Mouse (Mus musculus) MEL (cell line): ENCODE measurements around the gene Usp37. TPM values are rescaled to one million over a fixed set of nuclear protein-coding genes. Genes with fewer than 3 reads are reported as not detected.

Source experiments
- DNase-seq: peaks from one replicate; pipeline ENCODE4 v3.0.0; 2011; ENCODE audit warnings: low read depth, low spot score
- H3K27ac ChIP-seq: 2 replicates; pipeline ENCODE4 v1.5.1; 2012; ENCODE audit warnings: low read depth, mild to moderate bottlenecking, control low read depth, low read length, moderate library complexity; ENCODE audit not compliant: control insufficient read depth
- H3K27me3 ChIP-seq, 2 experiments: fragments of 150-350 bp in 1 of 2; sonication (generic) in 1 of 2; 2 replicates each; pipeline ENCODE4 v1.6.1; 2012; ENCODE audit warnings: low read length in 2 of 2, mild to moderate bottlenecking in 2 of 2, improper control_type of control experiment in 1 of 2, moderate library complexity in 1 of 2; ENCODE audit not compliant: insufficient read depth in 2 of 2, control insufficient read depth in 1 of 2
- H3K36me3 ChIP-seq, 2 experiments: 2 replicates each; pipeline ENCODE4 v1.6.1; 2012 to 2014; ENCODE audit warnings: low read length in 2 of 2, improper control_type of control experiment in 1 of 2, inconsistent platforms in 1 of 2, mild to moderate bottlenecking in 1 of 2; ENCODE audit not compliant: insufficient read depth in 2 of 2, control insufficient read depth in 1 of 2
- H3K4me1 ChIP-seq, 2 experiments: fragments of 150-350 bp in 1 of 2; sonication (generic) in 1 of 2; 2 replicates each; pipeline ENCODE4 v1.6.1; 2012; ENCODE audit warnings: low read length in 2 of 2, improper control_type of control experiment in 1 of 2, mild to moderate bottlenecking in 1 of 2; ENCODE audit not compliant: insufficient read depth in 2 of 2, control insufficient read depth in 1 of 2
- H3K4me3 ChIP-seq, 2 experiments: fragments of 150-350 bp in 1 of 2; sonication (generic) in 1 of 2; 2 replicates each; pipeline ENCODE4 v1.5.1; 2012; ENCODE audit warnings: low read depth in 2 of 2, low read length in 2 of 2, mild to moderate bottlenecking in 2 of 2, moderate library complexity in 2 of 2, control low read depth in 1 of 2, improper control_type of control experiment in 1 of 2; ENCODE audit not compliant: control insufficient read depth in 1 of 2, insufficient read depth in 1 of 2
- H3K79me2 ChIP-seq: 2 replicates; pipeline ENCODE4 v1.6.1; 2012; ENCODE audit warnings: mild to moderate bottlenecking, low read length, moderate library complexity; ENCODE audit not compliant: control insufficient read depth, poor library complexity, insufficient read depth
- H3K9ac ChIP-seq: 2 replicates; pipeline ENCODE4 v1.6.1; 2012; ENCODE audit warnings: low read depth, mild to moderate bottlenecking, control low read depth, low read length, moderate library complexity; ENCODE audit not compliant: control insufficient read depth, poor library complexity, severe bottlenecking
- H3K9me3 ChIP-seq: fragments of 150-350 bp; sonication (generic); replicated peaks from 2 replicates; pipeline ENCODE4 v1.6.1; 2012; ENCODE audit warnings: mild to moderate bottlenecking, low read length, improper control_type of control experiment, moderate library complexity; ENCODE audit not compliant: insufficient read depth
- CHD1 ChIP-seq: IDR thresholded peaks from 2 replicates; pipeline ENCODE4 v1.6.1; 2012; ENCODE audit warnings: low read depth, mild to moderate bottlenecking, inconsistent platforms, low read length, improper control_type of control experiment
- CHD2 ChIP-seq: IDR thresholded peaks from 2 replicates; pipeline ENCODE4 v1.6.1; 2011; ENCODE audit warnings: low read length, improper control_type of control experiment
- CTCF ChIP-seq, 3 experiments: IDR thresholded peaks in 2 of 3; conservative IDR thresholded peaks in 1 of 3; 2 replicates each; pipeline ENCODE4 v1.5.1; 2011 to 2012; ENCODE audit warnings: low read length in 3 of 3, low read depth in 2 of 3, mild to moderate bottlenecking in 2 of 3, improper control_type of control experiment in 1 of 3, inconsistent platforms in 1 of 3, mixed read lengths in 1 of 3, moderate library complexity in 1 of 3; ENCODE audit not compliant: control insufficient read depth in 1 of 3, insufficient read depth in 1 of 3, poor library complexity in 1 of 3, severe bottlenecking in 1 of 3
- E2F4 ChIP-seq: IDR thresholded peaks from 2 replicates; pipeline ENCODE4 v1.6.1; 2011; ENCODE audit warnings: low read depth, low read length, improper control_type of control experiment, borderline replicate concordance
- ELF1 ChIP-seq: IDR thresholded peaks from 2 replicates; pipeline ENCODE4 v1.6.1; 2014; ENCODE audit warnings: low read depth, mild to moderate bottlenecking, inconsistent platforms, low read length, improper control_type of control experiment, moderate library complexity
- EP300 ChIP-seq, 2 experiments: IDR thresholded peaks; 2 replicates each; pipeline ENCODE4 v1.6.1; 2011; ENCODE audit warnings: improper control_type of control experiment in 2 of 2, low read length in 2 of 2, low read depth in 1 of 2, mild to moderate bottlenecking in 1 of 2
- ETS1 ChIP-seq: IDR thresholded peaks from 2 replicates; pipeline ENCODE4 v1.6.1; 2012; ENCODE audit warnings: low read depth, mild to moderate bottlenecking, inconsistent platforms, low read length, improper control_type of control experiment, moderate library complexity
- HCFC1 ChIP-seq: IDR thresholded peaks from 2 replicates; pipeline ENCODE4 v1.6.1; 2012; ENCODE audit warnings: low read depth, mild to moderate bottlenecking, inconsistent platforms, low read length, improper control_type of control experiment, moderate library complexity
- JUND ChIP-seq: IDR thresholded peaks from 2 replicates; pipeline ENCODE4 v1.6.1; 2011; ENCODE audit warnings: low read depth, mild to moderate bottlenecking, improper control_type of control experiment, low read length
- MAFK ChIP-seq: IDR thresholded peaks from 2 replicates; pipeline ENCODE4 v1.6.1; 2011; ENCODE audit warnings: low read depth, mild to moderate bottlenecking, low read length, improper control_type of control experiment, borderline replicate concordance
- NELFE ChIP-seq: IDR thresholded peaks from 2 replicates; pipeline ENCODE4 v1.6.1; 2011; ENCODE audit warnings: low read depth, low read length, improper control_type of control experiment
- TBP ChIP-seq: IDR thresholded peaks from 2 replicates; pipeline ENCODE4 v1.8.0; 2011; ENCODE audit warnings: low read depth, low read length, improper control_type of control experiment
- TCF12 ChIP-seq: IDR thresholded peaks from 2 replicates; pipeline ENCODE4 v1.6.1; 2014; ENCODE audit warnings: low read depth, mild to moderate bottlenecking, inconsistent platforms, low read length, improper control_type of control experiment, moderate library complexity
- UBTF ChIP-seq: IDR thresholded peaks from 2 replicates; pipeline ENCODE4 v1.6.1; 2012; ENCODE audit warnings: low read depth, mild to moderate bottlenecking, inconsistent platforms, low read length, improper control_type of control experiment, moderate library complexity, borderline replicate concordance; ENCODE audit not compliant: insufficient read depth
- USF1 ChIP-seq: IDR thresholded peaks from 2 replicates; pipeline ENCODE4 v1.6.1; 2014; ENCODE audit warnings: low read depth, mild to moderate bottlenecking, inconsistent platforms, low read length, improper control_type of control experiment, moderate library complexity
- USF2 ChIP-seq, 2 experiments: IDR thresholded peaks; 2 replicates each; pipeline ENCODE4 v1.6.1; 2011 to 2012; ENCODE audit warnings: improper control_type of control experiment in 2 of 2, low read length in 2 of 2, borderline replicate concordance in 1 of 2, inconsistent platforms in 1 of 2, low read depth in 1 of 2, mild to moderate bottlenecking in 1 of 2; ENCODE audit not compliant: insufficient read depth in 1 of 2
- ZKSCAN1 ChIP-seq: IDR thresholded peaks from 2 replicates; pipeline ENCODE4 v1.6.1; 2012; ENCODE audit warnings: low read depth, mild to moderate bottlenecking, inconsistent platforms, low read length, improper control_type of control experiment, moderate library complexity
- ZMIZ1 ChIP-seq: IDR thresholded peaks from 2 replicates; pipeline ENCODE4 v1.6.1; 2012; ENCODE audit warnings: low read depth, mild to moderate bottlenecking, inconsistent platforms, low read length, improper control_type of control experiment, moderate library complexity
- ZNF384 ChIP-seq: IDR thresholded peaks from 2 replicates; pipeline ENCODE4 v1.6.1; 2012; ENCODE audit warnings: low read depth, mild to moderate bottlenecking, inconsistent platforms, low read length, improper control_type of control experiment
- polyA plus RNA-seq, 2 experiments: library from polyadenylated mRNA; stranded (reverse) in 1 of 2; unstranded in 1 of 2; fragments of >175 nt in 1 of 2; fragments of >200 nt in 1 of 2; gene quantifications; 2 replicates each; pipeline versions ENCODE4 v1.2.1 to v1.2.4; 2012; ENCODE audit warnings: low replicate concordance in 2 of 2, low read depth in 1 of 2; ENCODE audit not compliant: insufficient read length in 2 of 2, insufficient read depth in 1 of 2, missing spikeins in 1 of 2
- total RNA-seq: library from RNA; depleted of rRNA; stranded (reverse); fragments of 300-350 nt; gene quantifications from 2 replicates; pipeline ENCODE4 v1.2.3, GENCODE M21; 2012

Usp37 gene
- total and polyA plus RNA-seq, 3 experiments = 17.8 to 77.6 (median 24.0) TPM

DNA sequence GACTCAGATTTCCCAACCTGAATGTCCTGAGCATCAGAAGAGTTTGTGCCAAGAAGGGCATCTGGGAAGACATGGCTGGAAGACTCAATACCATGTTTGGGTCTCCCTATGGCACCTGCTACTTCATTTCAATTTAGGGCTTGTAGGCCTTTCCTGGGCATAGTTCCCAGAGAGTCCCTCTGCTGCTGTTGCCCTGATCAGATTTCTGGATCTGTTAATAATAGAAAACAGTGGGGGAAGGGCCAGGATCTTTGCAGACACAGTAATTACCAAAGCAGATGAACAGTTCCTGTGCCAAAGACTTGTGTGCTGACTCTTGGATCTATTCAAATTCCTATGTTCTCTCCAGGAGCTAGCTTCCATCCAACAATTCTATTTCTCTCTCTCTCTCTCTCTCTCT lies 5.4 kb downstream of the Usp37 start:
- Histone ChIP-seq H3K4me1 (no peaks in the 10 kb centered on the region; a peak in 1 of 4 replicates), H3K9ac (no peak overlapping the region), H3K27me3 (peaks cover 0 to 1% of the 10 kb centered on the region in 2 experiments; a peak in 1 of 4 replicates)
- TF ChIP-seq MAFK = no peak
- no peak for TF ChIP-seq UBTF
- no peak for TF ChIP-seq CHD1
- no peak for TF ChIP-seq NELFE
- TF ChIP-seq E2F4 = no peak
- no peak for TF ChIP-seq TBP
- no peak for TF ChIP-seq ZNF384
- TF ChIP-seq ZMIZ1 = no peak
- no peak for TF ChIP-seq JUND
- TF ChIP-seq TCF12 = no peak
- no peak for TF ChIP-seq HCFC1
- TF ChIP-seq EP300 (IDR thresholded peaks at IDR 0.05; ENCODE audit: low read depth in 1 of 2, low read length in 2 of 2) = no peak
- no peak for TF ChIP-seq USF1
- TF ChIP-seq, all 39 proteins: peak for 0
- Histone ChIP-seq H3K36me3 (no peaks in the 10 kb centered on the region), H3K9me3 (no peaks in the 10 kb centered on the region), H3K27ac (no peak overlapping the region), H3K4me3 (no peak overlapping the region), H3K79me2 (no peaks in the 10 kb centered on the region)
- no peak for DNase-seq

DNA sequence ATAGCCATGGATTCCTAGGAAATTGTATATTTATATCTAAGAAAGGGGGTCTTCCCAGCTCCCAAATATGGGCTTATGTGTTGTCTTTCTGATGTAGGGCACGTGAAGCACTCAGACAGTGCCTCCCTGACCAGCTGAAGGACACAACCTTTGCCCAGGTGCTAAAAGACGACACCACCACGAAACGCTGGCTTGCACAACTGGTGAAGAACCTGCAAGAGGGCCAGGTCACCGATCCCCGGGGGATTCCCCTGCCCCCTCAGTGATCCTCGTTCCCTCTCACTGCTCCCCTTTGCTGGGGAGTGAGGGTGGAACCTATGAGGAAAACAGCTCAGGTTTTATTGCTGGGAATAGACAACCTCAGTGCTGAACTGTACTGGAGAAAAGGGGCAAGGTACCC lies 15.5 kb downstream of the Usp37 start:
- Histone ChIP-seq H3K27ac (no peak overlapping the region), H3K9ac (no peak overlapping the region), H3K27me3 (no peaks in the 10 kb centered on the region), H3K4me1 (no peaks in the 10 kb centered on the region; a peak in 1 of 4 replicates), H3K79me2 (no peaks in the 10 kb centered on the region), H3K9me3 (no peaks in the 10 kb centered on the region), H3K4me3 (no peak overlapping the region), H3K36me3 (peaks cover 0 to 36% of the 10 kb centered on the region in 2 experiments; a peak in 2 of 4 replicates)
- no peak for DNase-seq
- TF ChIP-seq CTCF (IDR thresholded peaks at IDR 0.05 in 2 of 3, conservative IDR thresholded peaks at IDR 0.05 in 1 of 3; ENCODE audit: control insufficient read depth in 1 of 3, insufficient read depth in 1 of 3, low read depth in 2 of 3, low read length in 3 of 3, poor library complexity in 1 of 3, severe bottlenecking in 1 of 3) (no peak), ELF1 (no peak), ETS1 (no peak), USF2 (IDR thresholded peaks at IDR 0.05; ENCODE audit: borderline replicate concordance in 1 of 2, insufficient read depth in 1 of 2, low read depth in 1 of 2, low read length in 2 of 2) (no peak), CHD2 (no peak), ZMIZ1 (no peak), USF1 (no peak), TBP (no peak), CHD1 (no peak), TCF12 (no peak), ZKSCAN1 (no peak)
